Mouse (Mus musculus) heart, postnatal 14 days (tissue): Measurements from ENCODE around the gene Tomm70a. TPM values are rescaled to one million over a fixed set of nuclear protein-coding genes. Genes with fewer than 3 reads are reported as not detected.
"Not testable (repeated sequence)": the region's sequence is repeated elsewhere in the genome, so short reads cannot be mapped to it uniquely, and the experiment has no call there.

Experiments
- DNase-seq, 2 experiments: peaks; one replicate each; pipeline ENCODE4 v3.0.0; 2021 to 2022
- intact Hi-C: fragments of 180-260 bp; cut with DNase I; formaldehyde crosslinking; loops from one replicate; pipeline ENCODE4 v1.15.1; 2025
- total RNA-seq, 2 experiments: library from RNA; stranded (reverse); gene quantifications; 2 replicates each; pipeline ENCODE4 v1.2.3; 2021

The Tomm70a gene
- total RNA-seq, 2 experiments from 2014 or later = 45.8 to 50.0 TPM

DNA sequence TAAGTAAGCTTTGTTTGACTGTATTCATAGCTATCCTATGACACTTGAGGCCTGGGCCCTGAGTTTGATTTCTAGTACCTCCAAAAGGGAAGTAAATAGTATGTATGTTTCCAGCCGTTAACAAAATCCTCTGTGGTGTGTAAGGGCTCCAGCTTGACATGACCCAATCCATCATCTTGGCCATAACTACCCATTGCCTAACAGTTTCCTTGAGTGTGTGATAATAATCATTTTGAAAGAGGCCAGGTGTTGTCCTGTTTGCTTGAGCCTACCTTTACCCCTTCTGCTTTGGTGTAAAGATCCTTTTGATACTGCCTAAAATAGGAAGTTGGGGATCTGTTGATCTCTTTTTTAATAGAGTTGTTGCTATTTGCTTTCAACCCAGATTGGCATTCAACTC, 10.8 kb downstream of the Tomm70a start:
- intact Hi-C loops = no loop called here
- no peak for DNase-seq

DNA sequence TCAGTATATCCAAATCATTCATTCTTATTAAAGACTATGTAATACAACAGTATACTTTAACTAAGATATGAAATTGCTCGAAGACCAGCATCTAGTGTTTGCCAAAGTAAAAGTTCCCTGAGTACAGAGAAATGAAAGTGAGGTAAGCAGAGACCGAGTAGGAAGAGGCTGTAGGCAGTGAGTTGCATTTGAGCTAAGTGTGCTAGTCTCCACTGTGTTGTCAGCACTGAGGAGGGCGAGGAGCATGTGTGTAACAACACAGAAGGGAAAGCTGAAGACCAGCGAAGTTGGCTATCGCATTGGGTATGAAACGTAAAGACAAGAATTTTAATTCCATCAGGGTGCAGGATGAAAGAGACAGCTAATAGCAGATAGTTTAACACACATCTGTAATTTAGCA, 12.1 kb downstream of the Tomm70a start:
- intact Hi-C loops = no loop called here
- no peak for DNase-seq

DNA sequence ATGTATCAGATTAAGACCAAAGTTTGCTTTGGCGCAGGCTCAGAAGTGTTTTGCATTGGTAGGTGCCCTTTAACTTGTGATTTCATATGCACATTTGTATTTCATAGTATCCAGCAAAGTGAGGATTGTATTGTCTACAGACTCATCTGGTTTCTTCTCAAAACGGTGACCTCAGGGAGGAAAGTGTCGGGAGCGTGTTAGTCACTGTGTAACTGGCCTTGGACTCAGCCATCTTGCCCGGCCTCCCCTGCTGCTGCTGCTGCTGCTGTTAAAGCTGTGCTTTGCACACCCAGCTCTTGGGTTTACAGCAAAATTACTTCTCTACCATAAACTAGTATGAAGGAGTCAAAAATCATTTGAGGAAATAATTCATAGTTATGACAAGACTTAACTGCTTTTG, 23.2 kb downstream of the Tomm70a start:
- no peak for DNase-seq
- intact Hi-C loops = no loop called here

DNA sequence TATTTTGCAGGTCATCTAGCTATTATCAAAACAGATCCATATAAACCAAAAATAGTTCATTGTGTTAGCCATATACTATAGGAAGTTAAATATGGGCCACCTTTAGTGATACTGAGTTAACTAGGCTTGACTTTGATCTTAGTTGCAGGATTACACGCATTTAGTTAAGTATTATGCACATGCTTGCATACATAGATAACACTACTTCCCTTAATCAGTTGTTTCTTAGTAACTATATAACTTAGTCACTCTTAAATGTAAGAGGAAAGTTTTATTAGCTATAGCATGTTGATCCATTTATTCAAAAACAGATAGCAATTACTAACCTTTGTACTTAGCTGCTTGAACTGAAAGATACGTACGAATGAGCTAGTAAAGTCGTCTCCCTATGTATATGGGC, 29.9 kb downstream of the Tomm70a start:
- intact Hi-C loops = no loop called here
- no peak for DNase-seq

DNA sequence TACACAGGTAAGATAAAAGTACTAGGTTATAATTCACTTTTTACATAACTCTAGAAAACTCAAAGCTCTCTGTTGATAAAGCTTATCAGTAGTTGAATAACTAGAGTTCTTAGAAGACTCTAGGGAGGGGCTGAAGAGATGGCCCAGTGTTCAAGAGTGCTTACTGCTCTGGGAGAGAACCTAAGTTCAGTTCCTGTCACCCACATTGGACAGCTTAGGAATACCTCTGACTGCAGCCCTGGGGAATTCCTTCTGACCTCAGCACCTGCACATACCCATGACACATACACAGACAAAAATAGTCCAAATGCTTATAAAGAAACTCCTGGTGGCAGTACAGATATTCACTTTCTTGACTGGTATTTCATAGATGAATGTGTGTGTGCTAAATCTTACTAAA, 34.4 kb downstream of the Tomm70a start:
- intact Hi-C loops = no loop called here
- DNase-seq = no peak

DNA sequence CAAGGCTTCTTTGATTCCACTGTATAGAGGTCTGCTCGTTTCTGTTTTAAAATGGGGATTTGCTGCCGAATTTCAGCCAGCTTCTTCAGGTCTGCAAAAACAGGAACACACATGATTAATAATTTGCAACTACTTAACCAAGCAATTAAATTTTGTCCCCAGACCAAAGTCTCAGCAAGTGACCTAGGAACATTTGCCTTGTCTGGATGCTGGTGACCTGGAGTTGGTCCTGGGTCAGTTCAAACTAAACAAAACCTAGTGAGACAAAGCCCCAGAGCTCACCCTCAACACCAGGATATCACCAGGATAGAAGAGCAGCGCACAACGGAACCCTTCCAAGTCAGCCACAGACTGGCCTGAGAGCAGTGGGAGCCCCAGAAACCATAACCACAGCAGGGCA, 35.6 kb downstream of the Tomm70a start:
- intact Hi-C loops = no loop called here
- DNase-seq = no peak

DNA sequence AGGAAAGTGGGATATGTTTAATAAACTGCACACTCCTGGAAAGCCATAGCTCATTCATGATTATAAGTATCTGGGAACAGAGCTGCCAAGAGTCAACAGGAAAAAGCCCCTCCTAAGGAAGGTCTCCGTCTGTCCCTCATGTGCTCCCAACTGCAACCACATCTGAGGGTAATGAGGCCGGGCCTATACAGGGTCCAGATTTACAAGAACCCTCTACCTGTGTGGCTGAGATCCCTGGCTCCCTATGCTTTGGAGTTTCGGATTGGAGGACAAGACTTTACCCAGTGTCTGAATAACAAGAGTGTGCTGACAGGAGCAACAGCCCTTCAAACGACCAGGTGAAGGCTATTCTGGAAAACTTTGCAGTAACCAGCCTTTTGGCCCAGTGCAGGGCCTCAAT, 36.2 kb downstream of the Tomm70a start:
- intact Hi-C loops = no loop called here

DNA sequence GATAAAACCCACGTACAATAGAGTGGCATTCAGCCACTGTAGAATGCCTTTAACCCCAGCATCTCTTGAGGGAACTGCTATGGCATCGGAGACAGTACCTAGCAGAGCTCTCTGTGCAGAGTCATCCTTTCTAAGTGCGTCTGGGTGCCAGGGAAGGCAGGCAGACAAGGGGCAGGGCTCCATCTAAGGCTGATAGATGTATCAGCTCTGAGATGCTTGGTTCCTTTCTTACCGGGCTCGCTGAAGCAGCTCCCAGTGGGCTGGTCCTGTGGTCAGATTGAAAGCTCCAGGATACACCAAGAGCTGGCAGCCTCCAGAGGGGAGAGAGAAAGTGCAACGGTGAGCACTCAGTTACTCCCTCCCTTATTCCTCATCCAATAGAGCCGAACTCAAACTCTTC, 38.3 kb downstream of the Tomm70a start:
- intact Hi-C loops = no loop called here

More for the DNA sequence above, 36.2 kb downstream of the Tomm70a start:
- no peak for DNase-seq

DNA sequence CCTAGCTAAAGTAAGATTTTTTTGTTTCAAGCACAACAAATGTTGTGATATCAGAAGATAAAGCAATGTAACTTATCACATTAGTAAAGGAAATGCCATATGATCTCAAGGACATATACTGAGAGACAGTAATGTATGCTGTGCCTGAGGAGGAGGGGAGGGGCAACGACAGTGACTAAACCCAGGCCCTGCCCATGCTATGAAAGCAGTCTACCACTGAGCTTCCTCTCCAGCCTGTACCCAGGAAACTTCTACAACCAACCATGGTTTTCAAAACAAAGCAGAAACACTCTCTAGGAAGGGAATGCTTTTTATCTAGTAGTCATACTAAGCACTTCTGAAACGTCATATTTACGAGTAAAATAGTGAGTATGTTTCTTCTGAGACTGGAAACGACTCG, 41.3 kb downstream of the Tomm70a start:
- DNase-seq = no peak
- intact Hi-C loops = no loop called here

More for the DNA sequence above, 38.3 kb downstream of the Tomm70a start:
- DNase-seq = no peak

DNA sequence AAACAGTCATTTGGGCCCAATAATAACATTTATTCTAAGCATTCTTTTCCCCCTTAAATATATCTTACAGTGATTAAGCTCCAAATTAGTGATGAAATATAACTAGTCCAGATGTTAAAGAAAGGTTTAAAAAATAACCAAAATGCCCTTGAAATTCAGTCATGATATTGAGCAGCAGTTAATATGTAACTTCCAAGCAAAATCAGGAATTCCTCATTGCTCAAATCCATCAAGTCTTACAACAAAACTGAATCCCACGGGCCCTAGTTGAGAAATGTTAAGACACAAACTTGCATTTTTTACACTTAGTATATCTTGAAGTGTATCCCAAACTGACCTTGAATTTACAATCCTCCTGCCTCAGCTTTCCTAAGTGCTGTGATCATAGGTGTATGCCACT, 42.2 kb downstream of the Tomm70a start:
- intact Hi-C loops = no loop called here

DNA sequence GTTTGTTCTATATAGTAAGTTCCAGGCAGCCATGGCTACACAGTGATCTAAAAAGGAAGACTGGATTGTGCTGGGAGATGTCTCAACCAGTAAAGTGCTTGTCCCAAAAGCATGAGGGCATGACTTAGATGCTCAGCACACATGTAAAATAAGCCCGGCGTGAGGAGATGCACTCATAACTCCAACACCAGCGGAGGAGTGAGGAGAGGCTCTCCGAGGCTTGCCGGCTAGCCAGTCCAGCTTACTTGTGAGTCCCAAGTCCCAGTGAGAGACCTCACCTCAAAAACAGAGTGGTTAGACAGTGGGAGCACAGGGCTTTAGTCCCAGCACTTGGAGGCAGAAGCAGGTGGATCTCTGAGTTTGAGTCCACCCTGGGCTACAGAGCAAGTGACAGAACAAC, 43.7 kb downstream of the Tomm70a start:
- intact Hi-C loops = no loop called here
- no peak for DNase-seq

More for the DNA sequence above, 42.2 kb downstream of the Tomm70a start:
- no peak for DNase-seq

DNA sequence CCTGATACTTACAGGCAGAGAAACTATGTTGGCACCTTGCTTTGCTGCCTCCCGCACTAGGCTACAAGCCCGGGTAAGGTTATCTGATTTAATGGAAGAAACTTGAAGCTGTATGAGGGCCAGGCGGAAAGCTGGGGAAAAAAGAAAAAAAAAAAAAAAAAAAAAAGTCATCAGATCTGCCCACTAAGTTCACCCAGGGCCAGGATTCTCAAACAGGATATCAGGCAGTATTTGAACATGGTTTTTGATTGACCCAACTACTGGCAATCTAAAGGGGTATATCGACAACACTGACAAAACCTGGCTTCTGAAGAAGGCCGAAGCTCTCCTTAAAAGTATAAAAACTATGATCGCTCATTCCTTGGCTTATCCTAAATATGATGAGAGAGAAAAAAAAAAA, 44.6 kb downstream of the Tomm70a start:
- intact Hi-C loops = no loop called here
- no peak for DNase-seq

DNA sequence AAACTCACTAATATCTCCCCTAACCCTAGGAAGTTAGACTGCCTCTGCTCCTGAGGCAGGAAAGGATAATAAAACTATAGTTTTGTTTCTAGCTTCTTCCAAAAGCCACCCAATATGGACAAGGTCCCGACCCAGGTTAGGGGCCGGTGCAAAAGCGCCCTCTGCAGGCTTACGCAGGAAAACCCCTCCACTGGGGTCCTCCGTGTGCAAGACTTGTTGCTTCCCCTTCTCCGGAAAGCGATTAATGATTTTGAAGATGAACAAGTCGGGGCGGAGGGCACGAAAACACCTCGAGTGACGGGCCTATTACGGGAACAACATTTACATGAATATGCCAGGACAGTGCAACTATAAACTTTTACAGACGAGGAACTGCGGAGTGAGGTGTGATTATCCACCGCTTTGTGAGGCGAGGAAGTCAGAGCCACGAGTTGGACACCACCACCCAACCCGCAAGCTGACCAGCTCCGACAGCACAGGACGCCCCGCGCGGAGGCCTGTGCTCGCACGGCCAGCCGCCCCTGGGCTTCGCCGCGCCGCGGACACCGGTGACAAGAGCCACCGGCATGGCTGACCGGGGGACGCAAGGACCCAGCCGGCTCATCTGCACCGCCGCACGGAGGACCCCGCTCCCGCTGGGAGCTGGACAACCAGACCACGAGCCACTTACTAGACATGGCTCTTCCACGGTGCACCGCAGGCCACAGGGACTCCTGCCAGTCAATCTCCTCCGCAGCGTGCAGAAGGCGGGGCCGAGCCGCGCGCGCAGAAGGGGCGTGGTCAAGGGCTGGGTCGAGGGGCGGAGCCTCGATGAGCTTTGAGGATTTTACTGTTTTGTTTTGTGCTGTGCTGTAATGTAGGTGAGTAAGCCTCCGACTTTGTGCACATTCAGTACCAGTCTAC, 45.4 kb downstream of the Tomm70a start, which contains the start of gene Nit2:
Gene Nit2, minus strand, starts transcription at position 731 of the 903 bp plus-strand sequence.
- intact Hi-C loops = no loop called here

DNA sequence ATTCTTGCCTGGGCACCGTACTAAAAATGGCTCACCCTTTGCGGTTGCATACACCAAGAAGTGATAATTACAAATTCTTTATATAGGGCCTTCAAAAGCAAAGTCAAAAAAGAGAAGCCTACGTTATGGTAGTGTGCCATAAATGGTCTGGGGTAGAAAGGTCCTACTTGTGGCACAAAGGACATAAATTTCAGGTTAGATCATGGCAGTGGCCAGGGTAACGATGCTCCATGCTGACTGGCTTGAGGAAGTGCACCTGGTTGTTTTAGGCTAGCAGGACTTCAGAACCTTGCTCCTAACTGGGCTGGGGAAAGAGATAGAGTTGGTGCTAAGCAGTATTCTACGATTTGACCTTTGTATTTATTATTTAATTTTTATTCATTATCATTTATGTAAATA, 46.0 kb downstream of the Tomm70a start:
- intact Hi-C loops = no loop called here
- DNase-seq = no peak

More for the DNA sequence above, 45.4 kb downstream of the Tomm70a start, which contains the start of gene Nit2:
- DNase-seq = peak; percentile 96 to 98

DNA sequence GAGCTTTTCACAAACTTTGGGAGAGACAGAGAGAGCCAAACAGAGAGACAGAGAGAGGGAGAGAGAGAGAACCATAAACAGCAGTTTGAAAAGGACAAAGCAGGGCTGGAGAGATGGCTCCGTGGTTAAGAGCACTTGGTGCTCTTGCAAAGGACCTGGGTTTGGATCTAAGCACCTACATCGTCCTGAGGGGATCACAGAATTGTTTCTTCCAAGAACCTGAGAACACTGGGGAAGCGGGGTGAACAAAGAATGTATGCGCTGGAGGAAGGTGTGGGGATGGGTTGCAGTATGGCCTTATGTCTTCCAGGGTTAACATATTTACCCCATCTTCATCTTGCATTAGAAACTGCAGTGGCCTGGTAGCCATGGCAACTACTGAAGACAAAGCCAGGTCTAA, 46.7 kb downstream of the Tomm70a start:
- intact Hi-C loops = loop anchor here (2.0 kb wide), 1 partner anchor 47 kb away; the partner anchor contains the start of gene Tomm70a
- DNase-seq = no peak

DNA sequence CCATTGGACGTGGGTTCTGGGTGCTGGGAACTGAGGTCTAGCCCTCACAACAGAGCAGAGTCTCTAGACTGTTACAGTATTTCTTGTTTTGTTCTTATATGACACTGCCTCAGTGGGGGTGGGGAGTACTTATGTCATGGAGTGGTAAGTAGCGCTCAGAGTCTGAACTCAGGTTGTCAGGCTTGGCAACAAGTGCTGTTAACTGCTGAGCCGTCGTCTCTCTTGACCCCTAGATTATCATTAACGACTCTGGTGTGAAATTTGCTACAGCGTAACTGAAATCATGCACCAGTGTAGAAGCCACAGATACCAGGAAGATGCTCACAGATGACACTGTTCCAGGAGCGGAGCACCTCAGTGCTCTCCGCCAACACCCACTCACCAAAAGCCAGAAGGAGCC, 49.7 kb downstream of the Tomm70a start:
- DNase-seq = no peak
- intact Hi-C loops = no loop called here

DNA sequence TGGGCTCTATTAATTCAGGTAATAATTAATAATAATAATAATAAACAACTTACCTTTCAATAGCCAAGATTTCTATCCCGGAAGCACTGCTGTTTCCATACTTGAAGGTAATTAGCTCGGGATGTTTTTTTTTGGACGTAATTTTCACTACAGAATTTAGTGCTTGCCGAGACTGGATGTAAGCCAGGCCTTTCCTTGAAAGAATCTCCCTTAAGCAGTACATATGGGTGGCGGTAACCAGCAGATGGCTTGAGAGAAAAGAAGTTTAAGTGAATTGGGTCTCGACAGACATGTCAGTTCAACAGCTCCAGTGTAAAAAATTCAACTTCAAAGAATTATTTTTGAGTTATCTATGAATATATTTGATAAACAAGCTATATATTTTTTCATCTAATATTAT, 50.1 kb downstream of the Tomm70a start:
- DNase-seq = no peak
- intact Hi-C loops = no loop called here

DNA sequence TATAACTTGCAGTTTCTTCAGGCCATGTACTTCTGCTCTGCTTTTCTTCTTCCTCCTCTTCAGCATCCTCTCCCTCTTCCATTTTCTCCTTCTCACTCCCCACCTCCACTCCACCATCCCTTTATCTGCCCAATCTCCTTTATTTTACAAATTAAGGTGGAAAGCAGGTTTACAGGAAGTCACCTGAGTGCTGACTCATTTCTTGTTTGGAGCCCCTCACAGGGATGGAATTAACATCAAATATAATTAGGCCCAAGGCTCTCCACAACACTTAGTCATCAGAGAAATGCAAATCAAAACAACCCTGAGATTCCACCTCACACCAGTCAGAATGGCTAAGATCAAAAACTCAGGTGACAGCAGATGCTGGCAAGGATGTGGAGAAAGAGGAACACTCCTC, 53.0 kb downstream of the Tomm70a start:
- intact Hi-C loops = not testable (repeated sequence)

DNA sequence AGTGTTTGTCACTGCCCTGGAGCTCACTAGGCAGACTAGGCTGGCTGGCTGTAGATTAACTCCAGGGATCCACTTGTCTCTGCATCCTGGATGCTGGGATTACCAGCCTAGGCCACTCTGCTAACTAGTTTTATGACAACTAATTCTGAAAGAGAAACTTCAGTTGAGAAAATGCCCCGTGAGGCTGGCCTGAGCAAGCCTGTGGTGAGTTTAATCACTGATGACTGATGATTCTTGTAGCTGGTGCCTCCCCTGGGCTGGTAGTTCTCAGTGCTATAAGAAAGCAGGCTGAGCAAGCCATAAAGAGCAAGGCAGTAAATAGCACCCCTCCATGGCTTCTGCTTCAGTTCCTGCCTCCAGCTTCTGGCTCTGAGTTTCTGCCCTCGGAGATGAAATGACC, 54.2 kb downstream of the Tomm70a start:
- DNase-seq = no peak
- intact Hi-C loops = loop anchor here (5.0 kb wide), 1 partner anchor 403 kb away; no protein-coding TSS in a partner anchor

More for the DNA sequence above, 53.0 kb downstream of the Tomm70a start:
- not testable (repeated sequence) for DNase-seq

DNA sequence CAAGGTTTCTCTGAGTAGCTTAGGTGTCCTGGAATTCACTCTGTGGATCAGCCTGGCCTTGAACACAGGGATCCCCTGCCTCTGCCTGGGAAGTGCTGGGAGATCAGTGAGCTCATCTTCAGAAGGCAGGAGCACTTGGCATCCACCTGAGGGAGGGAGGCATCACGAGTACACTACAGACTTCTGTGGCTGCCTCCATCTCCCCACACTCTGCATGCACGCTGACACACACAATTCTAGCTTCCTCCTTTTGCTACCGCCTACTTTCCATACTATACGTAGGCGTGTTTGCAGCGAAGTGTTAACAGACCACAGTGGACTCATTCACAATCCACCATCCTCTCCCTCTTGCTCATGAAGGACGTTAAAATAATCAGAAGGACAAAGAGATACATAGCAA, 54.8 kb downstream of the Tomm70a start:
- no peak for DNase-seq
- intact Hi-C loops = loop anchor here (5.0 kb wide), 1 partner anchor 404 kb away; no protein-coding TSS in a partner anchor

DNA sequence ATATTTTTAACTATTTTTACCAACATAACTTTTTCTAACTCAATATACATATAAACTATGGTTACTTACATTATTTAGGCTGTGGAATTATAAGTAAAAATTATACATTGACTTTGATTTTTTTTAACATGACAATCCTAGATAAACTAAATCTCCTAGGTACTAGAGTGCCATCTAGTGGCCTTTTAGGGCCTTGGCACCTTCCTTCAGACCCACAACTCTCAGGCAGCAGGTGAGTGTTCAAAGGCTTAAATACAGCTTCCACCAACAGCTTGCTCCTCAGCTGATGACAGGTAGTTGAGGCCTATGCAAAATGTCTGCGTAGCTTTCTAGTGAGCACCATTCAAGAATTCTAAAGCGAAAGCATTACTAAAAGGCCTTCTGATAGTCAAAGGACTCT, 55.8 kb downstream of the Tomm70a start:
- intact Hi-C loops = loop anchor here (5.0 kb wide), 1 partner anchor 405 kb away; no protein-coding TSS in a partner anchor
- DNase-seq = peak in 1 of 2 experiments; percentile 48

DNA sequence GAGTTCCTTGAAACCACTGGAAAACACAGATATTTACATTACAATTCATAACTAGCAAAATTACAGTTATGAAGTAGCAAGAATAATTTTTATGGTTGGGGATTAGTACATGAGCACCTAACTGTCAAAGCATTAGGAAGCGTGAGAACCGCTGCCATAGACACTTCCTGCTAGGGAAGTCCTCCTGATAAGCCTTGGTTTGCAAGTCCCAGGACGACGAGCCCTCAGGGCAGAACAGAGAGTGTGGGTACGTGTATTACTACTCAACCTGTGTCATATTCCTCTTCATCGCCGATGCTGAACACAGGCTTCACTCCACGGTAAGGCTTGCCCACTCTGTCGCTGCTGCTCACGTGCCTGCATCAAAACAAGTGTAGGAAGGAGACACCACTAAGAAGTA, 56.2 kb downstream of the Tomm70a start:
- intact Hi-C loops = loop anchor here (5.0 kb wide), 1 partner anchor 405 kb away; no protein-coding TSS in a partner anchor
- DNase-seq = no peak
